Mouse (Mus musculus) ES-Bruce4 (cell line): ENCODE data around the gene Xndc1.

Experiments used
- CTCF ChIP-seq: IDR thresholded peaks from one replicate; pipeline ENCODE4 v1.8.1; 2011; ENCODE audit warnings: low read depth, low read length
- POLR2A ChIP-seq: IDR thresholded peaks from one replicate; pipeline ENCODE4 v1.8.1; 2011; ENCODE audit warnings: low read length; ENCODE audit not compliant: insufficient read depth

- no peak for TF ChIP-seq CTCF
- TF ChIP-seq POLR2A: no peak
Measured at GRCm38 (mm10) chr7:102113151-102113729, 47.9 kb downstream of the Xndc1 start.
